Mouse (Mus musculus) liver, embryonic 18 days (tissue): Measurements from ENCODE around the gene Flii. TPM values are rescaled to one million over a fixed set of nuclear protein-coding genes. Genes with fewer than 3 reads are reported as not detected.

Experiments
- polyA plus RNA-seq: library from polyadenylated mRNA; depleted of rRNA; stranded (reverse); fragments of >200 nt; gene quantifications from 2 replicates; pipeline ENCODE4 v1.2.3, GENCODE M21; 2012; rRNA removed

The Flii gene
- 33.4 and 37.5 TPM in 2 replicates for polyA plus RNA-seq

GRCm38 (mm10) chr11:60726601-60727391 is at the start of gene Flii:
Gene Flii (minus strand): TSS chr11:60727263.

GRCm38 (mm10) chr11:60728260-60728761 is 1.2 kb upstream of the Flii start, which contains the start of gene Mief2:
Gene Mief2 (plus strand): TSS chr11:60728398.

GRCm38 (mm10) chr11:60699524-60700075 is 27.5 kb downstream of the Flii start, which contains the start of gene Llgl1:
Gene Llgl1 (plus strand): TSS chr11:60699723.

Other genes with a start within 250 kb of the Flii start
- 7.8 and 8.1 TPM in 2 replicates for gene Alkbh5, start 190.9 kb downstream of the Flii start, polyA plus RNA-seq
- 7.8 and 8.8 TPM in 2 replicates for gene Llgl1, start 27.5 kb downstream of the Flii start, polyA plus RNA-seq
- gene Mief2, start 1.1 kb upstream of the Flii start, polyA plus RNA-seq: 2.9 and 3.3 TPM in 2 replicates
- gene Top3a, start 50.1 kb upstream of the Flii start, polyA plus RNA-seq: 3.1 and 3.6 TPM in 2 replicates
- 4.2 TPM in 2 replicates for gene Smcr8, start 50.3 kb upstream of the Flii start, polyA plus RNA-seq
- gene Shmt1, start 84.5 kb upstream of the Flii start, polyA plus RNA-seq: 53.5 and 54.3 TPM in 2 replicates
- gene Dhrs7b, start 103.4 kb upstream of the Flii start, polyA plus RNA-seq: 8.3 and 10.9 TPM in 2 replicates
- gene Tmem11, start 152.0 kb upstream of the Flii start, polyA plus RNA-seq: 33.3 and 36.6 TPM in 2 replicates
- 5.5 and 6.5 TPM in 2 replicates for gene Natd1, start 187.5 kb upstream of the Flii start, polyA plus RNA-seq
- gene Map2k3, start 204.8 kb upstream of the Flii start, polyA plus RNA-seq: 21.8 and 24.0 TPM in 2 replicates